Mouse (Mus musculus) cerebellum, postnatal 36 days (tissue): ENCODE measurements around the gene Kctd21.

Experiments used
- DNase-seq, 2 experiments: peaks; one replicate each; pipeline ENCODE4 v3.0.0; 2021 to 2022; ENCODE audit warnings: mixed read lengths in 2 of 2

The Kctd21 gene

DNA sequence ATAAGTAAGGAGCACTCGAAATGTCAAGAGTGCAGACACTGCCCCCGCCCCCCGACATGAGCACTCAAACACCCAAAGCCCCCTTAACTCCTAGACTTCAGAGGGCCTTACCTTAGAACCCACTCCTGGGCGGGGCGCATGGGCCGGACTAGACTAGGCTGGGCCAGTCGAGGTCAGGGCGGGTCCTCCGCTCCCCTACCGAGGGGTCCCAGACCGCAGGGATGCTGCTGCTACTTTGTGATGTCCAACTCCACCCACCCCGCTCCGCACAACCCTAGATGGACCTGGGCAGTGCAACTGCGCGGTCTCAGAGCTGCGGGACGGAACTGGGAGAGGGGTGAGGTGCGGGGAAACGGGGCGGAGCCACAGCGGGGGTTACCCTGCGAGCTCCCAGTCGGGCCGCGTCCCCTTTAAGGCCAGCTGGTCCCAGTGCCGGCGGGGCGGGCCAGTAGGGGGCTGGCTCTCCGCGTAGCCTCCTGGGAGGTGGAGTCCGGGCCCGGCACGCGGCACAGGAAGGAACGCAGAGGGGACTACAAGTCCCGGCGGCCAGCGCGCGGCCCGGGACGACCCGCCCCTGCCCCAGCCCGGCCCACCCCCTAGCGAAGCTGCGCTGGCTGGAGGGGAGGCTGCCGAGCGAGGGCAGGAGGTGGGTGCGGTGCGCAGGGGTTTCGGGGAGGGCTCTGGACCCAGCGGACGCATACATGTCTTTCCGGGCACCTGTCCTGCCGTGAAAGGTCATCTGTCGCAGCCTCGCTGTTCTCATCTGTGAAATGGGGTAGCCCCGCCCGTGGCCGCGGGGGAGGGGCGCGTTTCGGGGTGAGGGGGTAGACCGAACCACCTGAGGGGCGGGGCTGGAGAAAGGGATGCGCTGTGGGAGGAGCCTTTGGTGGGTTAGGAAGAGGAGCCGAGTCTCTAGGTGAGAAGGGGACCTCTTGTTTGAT, at the start of gene Kctd21, which contains the start of gene Usp35:
Gene Kctd21, plus strand, starts transcription at position 602 of the 941 bp plus-strand sequence.
Gene Usp35, minus strand, starts transcription at position 295 of the 941 bp plus-strand sequence.
- peak; percentile 89 to 97 for DNase-seq

DNA sequence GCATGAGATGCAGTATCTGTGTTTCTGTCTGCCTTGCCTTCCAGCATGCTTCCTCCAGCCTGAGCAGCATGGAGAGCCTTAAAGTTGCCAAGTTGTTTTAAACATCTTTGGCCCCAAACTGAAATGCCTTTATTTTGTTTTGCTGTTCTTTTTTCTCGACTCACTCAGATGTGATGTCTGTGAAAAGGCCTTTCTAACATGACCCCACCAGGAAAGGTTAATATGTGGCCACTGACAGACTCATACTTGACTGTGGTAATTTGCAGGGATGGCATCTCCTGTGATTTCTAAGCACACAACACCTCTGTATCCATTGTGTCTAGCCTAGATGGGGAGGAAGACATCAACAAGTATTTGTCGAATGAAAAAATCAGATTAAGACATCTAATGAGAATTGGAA, 35.1 kb upstream of the Kctd21 start:
- no peak for DNase-seq

- DNase-seq = peak; percentile 48 to 65
Observed at GRCm38 (mm10) chr7:97297466-97297865, 34.7 kb upstream of the Kctd21 start.

DNA sequence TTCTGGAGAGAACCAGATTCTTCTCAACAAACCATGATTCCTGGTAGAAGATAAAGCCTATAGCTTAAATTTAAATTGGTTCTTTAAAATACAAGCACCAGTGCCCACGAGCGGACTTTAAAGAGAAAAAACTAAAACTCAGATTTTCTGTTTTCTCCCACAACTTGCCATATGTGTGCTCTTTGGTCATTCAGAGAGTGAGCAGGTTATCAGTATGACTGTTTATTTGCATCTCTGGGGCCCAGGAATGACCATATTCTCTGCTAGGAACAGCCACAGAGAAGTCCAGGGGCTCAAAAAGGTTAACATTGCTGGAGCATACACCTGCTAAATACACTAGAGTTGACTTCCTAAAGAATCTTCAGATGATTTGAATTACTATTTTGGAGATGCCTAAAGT, 33.8 kb upstream of the Kctd21 start:
- DNase-seq = no peak

GRCm38 (mm10) chr7:97298943-97299342, 33.2 kb upstream of the Kctd21 start:
- no peak for DNase-seq

GRCm38 (mm10) chr7:97300914-97301313, 31.2 kb upstream of the Kctd21 start:
- DNase-seq = no peak

GRCm38 (mm10) chr7:97301321-97301720, 30.8 kb upstream of the Kctd21 start:
- no peak for DNase-seq

GRCm38 (mm10) chr7:97302261-97302660, 29.9 kb upstream of the Kctd21 start:
- no peak for DNase-seq

- no peak for DNase-seq
Observed at GRCm38 (mm10) chr7:97302876-97303275, 29.3 kb upstream of the Kctd21 start.

- no peak for DNase-seq
Observed at GRCm38 (mm10) chr7:97303614-97304013, 28.5 kb upstream of the Kctd21 start.

GRCm38 (mm10) chr7:97304471-97304870, 27.7 kb upstream of the Kctd21 start:
- DNase-seq = peak in 1 of 2 experiments; percentile 0

- peak in 1 of 2 experiments; percentile 1 for DNase-seq
Observed at GRCm38 (mm10) chr7:97305206-97305605, 26.9 kb upstream of the Kctd21 start.

DNA sequence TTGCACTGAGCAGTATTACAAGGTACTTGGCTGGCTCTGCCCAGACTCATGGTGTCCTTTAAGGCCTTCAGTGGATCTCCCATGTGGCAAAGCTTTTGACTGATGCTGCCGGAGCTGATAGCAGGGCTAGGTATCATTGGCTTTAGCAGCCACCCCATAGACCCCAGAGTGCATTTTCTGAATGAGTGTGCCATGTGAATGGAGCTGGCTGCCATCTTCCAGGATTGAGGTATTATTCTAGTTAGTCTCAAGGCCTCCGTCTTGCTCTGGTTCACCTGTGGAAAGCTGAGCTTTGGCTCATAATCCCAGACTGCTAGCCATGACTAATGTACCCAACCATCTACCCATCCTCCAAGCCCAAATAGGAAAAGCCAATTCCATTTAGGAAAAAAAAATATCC, 25.3 kb upstream of the Kctd21 start:
- DNase-seq = no peak

DNA sequence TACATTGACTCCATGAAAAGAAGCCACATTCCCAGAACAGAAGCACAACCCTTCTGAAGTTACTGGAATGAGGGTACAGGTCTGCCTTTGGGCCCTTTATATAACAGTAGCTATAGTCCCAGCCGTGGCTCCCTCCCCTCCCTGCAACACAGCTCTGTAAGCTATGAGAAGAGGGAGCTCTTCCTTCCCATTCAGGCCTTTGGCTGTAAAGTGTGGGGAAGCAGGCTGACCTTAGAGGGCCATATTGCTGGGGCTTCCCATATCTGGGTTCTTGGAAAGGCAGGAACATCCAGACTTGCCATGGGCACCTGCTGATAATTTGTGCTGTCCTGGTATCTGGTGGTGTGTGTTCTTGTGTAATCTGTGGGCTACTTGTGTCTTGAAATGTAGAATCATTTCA, 24.6 kb upstream of the Kctd21 start:
- DNase-seq = no peak

GRCm38 (mm10) chr7:97309461-97310340, 22.4 kb upstream of the Kctd21 start:
- peak in 1 of 2 experiments; percentile 0 for DNase-seq

DNA sequence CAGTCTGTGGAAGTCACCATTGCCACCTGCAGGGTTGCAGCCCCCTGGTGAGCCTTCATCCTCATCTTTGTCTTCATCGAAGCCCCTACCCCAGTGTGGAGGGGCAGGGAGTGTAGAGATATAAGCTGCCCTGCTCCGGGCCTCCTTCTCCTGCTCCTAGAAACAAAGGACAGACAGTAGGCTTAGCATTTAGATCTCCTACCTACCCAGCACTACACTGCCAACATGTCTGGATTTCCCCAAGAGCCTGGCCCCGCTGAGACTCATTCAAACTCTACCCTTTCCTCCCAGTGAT, 21.8 kb upstream of the Kctd21 start:
- DNase-seq = no peak

DNA sequence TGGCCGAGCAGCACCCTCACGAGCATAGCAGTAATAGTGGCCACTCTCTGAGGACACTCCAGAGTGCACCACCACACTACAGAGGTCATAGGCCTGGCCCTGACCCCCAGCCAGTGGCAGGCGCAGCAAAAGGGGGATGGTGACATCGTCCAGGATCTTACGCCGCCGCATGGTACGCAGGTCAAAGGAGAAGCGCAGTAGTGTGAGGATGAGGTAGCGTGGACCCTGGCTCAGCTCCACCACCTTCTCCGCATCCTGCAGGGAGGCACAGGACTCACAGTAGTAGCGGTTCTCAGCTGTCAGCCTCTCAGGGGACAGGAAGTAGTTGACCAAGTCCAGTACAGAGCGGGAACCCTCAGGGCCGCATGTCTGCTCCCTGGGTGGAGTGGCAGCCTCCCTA, 20.5 kb upstream of the Kctd21 start:
- DNase-seq = no peak

DNA sequence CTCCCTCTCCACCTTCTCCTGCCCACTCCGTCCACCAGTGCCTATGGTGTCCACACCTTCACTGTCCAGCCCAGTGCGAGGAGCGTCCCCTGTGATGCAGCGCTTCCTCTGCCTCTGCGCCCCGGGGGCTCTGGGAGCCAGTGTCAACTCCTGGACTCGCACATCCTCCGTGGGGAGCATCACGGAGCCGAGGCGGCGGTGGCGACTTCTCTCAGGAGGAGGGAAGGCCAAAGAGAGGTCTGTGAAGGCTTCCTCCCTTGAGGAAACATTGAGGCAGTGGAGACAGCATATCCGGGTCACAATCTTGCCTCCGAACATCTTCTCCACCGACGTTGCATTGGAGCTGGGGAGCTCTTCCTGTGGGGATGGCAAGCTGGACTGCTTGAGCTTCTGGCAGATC, 19.9 kb upstream of the Kctd21 start:
- no peak for DNase-seq

- DNase-seq = no peak
Observed at GRCm38 (mm10) chr7:97312856-97313255, 19.3 kb upstream of the Kctd21 start.

- DNase-seq = no peak
Observed at GRCm38 (mm10) chr7:97313364-97313995, 18.6 kb upstream of the Kctd21 start.

DNA sequence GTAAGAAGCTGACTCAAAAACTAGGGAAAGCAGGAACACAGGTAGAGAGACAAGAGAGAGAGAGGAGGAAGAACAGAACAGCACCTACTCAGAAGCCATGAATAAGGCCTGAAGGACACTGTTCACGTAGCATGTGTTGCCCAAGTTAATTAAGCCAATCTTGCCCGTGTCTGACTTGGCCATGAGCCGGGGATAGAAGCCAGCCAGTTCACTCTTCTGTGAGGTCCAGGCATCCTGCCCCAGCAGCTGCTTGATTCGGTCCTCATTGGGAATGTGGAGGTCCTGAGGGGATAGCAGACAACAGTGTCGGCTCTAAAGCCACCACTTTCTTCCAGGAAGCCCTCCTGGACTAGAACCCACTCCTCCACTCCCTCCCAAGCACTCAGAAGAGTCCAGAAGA, 17.5 kb upstream of the Kctd21 start:
- DNase-seq = no peak

GRCm38 (mm10) chr7:97315656-97316055, 16.5 kb upstream of the Kctd21 start:
- no peak for DNase-seq

DNA sequence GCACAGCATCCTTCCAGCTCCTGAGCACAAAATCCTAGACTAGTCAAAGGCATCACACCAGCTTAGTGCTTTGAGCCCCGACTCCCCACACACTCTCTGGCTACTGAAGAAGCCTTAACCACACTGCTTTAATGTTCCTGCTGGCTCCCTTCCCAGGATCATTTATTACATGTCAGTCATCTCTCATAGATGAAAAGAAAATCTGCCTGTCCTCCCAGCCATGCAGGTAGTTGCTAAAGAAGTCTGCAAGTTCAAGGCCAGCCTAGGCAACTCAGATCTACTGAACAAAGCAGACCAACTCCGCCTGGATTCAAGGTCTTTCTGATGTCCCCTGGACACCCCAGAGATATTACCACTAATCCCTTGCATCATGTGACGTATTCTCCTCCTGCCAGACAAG, 14.4 kb upstream of the Kctd21 start:
- DNase-seq = no peak
